14 mouse cellular contexts compared by ENCODE assay signal in genomic region chr13:107003211-107003610, GRCm38 (mm10).
"Had no signal": no experiment of that assay in that cellular context is flagged by ENCODE, and none has a peak within 500 bp of the region (broad histone marks: within the 10 kb centered on the region; RNA-seq: fewer than 3 reads in every experiment).

No protein-coding gene starts in this region.

- DNase-seq: kidney, adult 8-10 months; kidney, postnatal 14 days; lung, embryonic 14.5 days; lung, postnatal 10 days; lung, postnatal 4 days; retina, postnatal 1 day; right cerebral cortex, postnatal 4 days; spleen, adult 18-20 months; thymus, postnatal 4 days had no signal

- H3K4me3 ChIP-seq: limb, embryonic 12.5 days; midbrain, embryonic 12.5 days; neural tube, embryonic 13.5 days had no signal

- H3K4me2 ChIP-seq: limb, embryonic 12.5 days; lung, embryonic 14.5 days; midbrain, embryonic 12.5 days; neural tube, embryonic 13.5 days had no signal

- H3K27me3 ChIP-seq: limb, embryonic 12.5 days; midbrain, embryonic 12.5 days; neural tube, embryonic 13.5 days had no signal

- H3K27ac ChIP-seq: limb, embryonic 12.5 days; midbrain, embryonic 12.5 days; neural tube, embryonic 13.5 days had no signal

- H3K4me1 ChIP-seq: limb, embryonic 12.5 days; midbrain, embryonic 12.5 days; neural tube, embryonic 13.5 days had no signal

- H3K9me3 ChIP-seq: limb, embryonic 12.5 days; midbrain, embryonic 12.5 days; neural tube, embryonic 13.5 days had no signal

- ATAC-seq: intestine, postnatal 0 days; midbrain, embryonic 16.5 days had no signal

- H3K36me3 ChIP-seq: limb, embryonic 12.5 days; midbrain, embryonic 12.5 days; neural tube, embryonic 13.5 days had no signal

- H3K9ac ChIP-seq: limb, embryonic 12.5 days; lung, embryonic 14.5 days; midbrain, embryonic 12.5 days; neural tube, embryonic 13.5 days had no signal
